Mouse (Mus musculus): ENCODE measurements around the gene Tmem150b. TPM values are rescaled to one million over a fixed set of nuclear protein-coding genes. Genes with fewer than 3 reads are reported as not detected.
A peak's percentile ranks its signal among the peaks of the same experiment; 100 is the strongest.

Gene Tmem150b
- polyA plus RNA-seq (2016; fragmentation: Nextera tagmentation; extraction: Ambion mirVana) = 0.08 TPM in 1 of 2 replicates, not detected in the other

GRCm38 (mm10) chr7:4725169-4725568 lies at the start of gene Tmem150b:
TSS of gene Tmem150b (minus strand) at chr7:4725249.
- Histone ChIP-seq H3K9me3 (replicated peaks) (peaks cover 3% of the 10 kb centered on the region; the same call in 1 of the 2 replicates), H3K27me3 (replicated peaks) (0 out of 2 replicates have a peak, but pooled peaks cover 6% of the 10 kb centered on the region), H3K4me3 (no peak within 1 kb of the TSS), H3K27ac (ENCODE audit: poor library complexity, severe bottlenecking) (no peak within 1 kb of the TSS), H3K4me1 (replicated peaks) (no peaks in the 10 kb centered on the region), H3K9ac (no peak within 1 kb of the TSS), H3K4me2 (no peak within 1 kb of the TSS), H3K36me3 (no peaks in the 10 kb centered on the region)
- WGBS = 57% methylated on average over 7 of the region's 7 CpGs
- no peak for ATAC-seq (ENCODE audit: insufficient number of reproducible peaks, low FRiP score)

- Histone ChIP-seq H3K9me3 (replicated peaks) (peaks cover 4% of the 10 kb centered on the region; the same call in 1 of the 2 replicates), H3K4me1 (replicated peaks) (no peaks in the 10 kb centered on the region), H3K27me3 (replicated peaks) (peaks cover 20% of the 10 kb centered on the region), H3K9ac (no peak within 1 kb of the TSS), H3K27ac (ENCODE audit: poor library complexity, severe bottlenecking) (no peak within 1 kb of the TSS), H3K4me2 (no peak within 1 kb of the TSS), H3K36me3 (no peaks in the 10 kb centered on the region), H3K4me3 (no peak within 1 kb of the TSS)
- ATAC-seq (ENCODE audit: insufficient number of reproducible peaks, low FRiP score) = no peak
- 68% methylated on average over 5 of the region's 5 CpGs for WGBS
Measured at GRCm38 (mm10) chr7:4771202-4771601, 46.2 kb upstream of the Tmem150b start, which contains the start of gene Fam71e2. TSS of gene Fam71e2 (minus strand) at chr7:4771302.

- no peaks in the 10 kb centered on the region for H3K9me3 ChIP-seq (replicated peaks)
- no peaks in the 10 kb centered on the region for H3K36me3 ChIP-seq
- 0 out of 2 replicates have a peak, but pooled peaks cover 3% of the 10 kb centered on the region for H3K27me3 ChIP-seq (replicated peaks)
- H3K4me2 ChIP-seq = no peak overlapping the region
- H3K4me3 ChIP-seq = no peak overlapping the region
- no peak overlapping the region for H3K9ac ChIP-seq
- 27% methylated on average over 4 of the region's 4 CpGs for WGBS
- H3K4me1 ChIP-seq (replicated peaks) = no peaks in the 10 kb centered on the region
- ATAC-seq (ENCODE audit: insufficient number of reproducible peaks, low FRiP score) = no peak
- no peak overlapping the region for H3K27ac ChIP-seq (ENCODE audit: poor library complexity, severe bottlenecking)
Measured at GRCm38 (mm10) chr7:4764946-4765710, 40.1 kb upstream of the Tmem150b start.

GRCm38 (mm10) chr7:4759670-4760069 lies 34.6 kb upstream of the Tmem150b start:
- H3K9me3 ChIP-seq (replicated peaks) = peaks cover 3% of the 10 kb centered on the region; the same call in 1 of the 2 replicates
- no peaks in the 10 kb centered on the region for H3K36me3 ChIP-seq
- H3K4me3 ChIP-seq = no peak overlapping the region
- no peak overlapping the region for H3K9ac ChIP-seq
- H3K27ac ChIP-seq (ENCODE audit: poor library complexity, severe bottlenecking) = no peak overlapping the region
- 42% methylated on average over 1 of the region's 1 CpGs for WGBS
- no peaks in the 10 kb centered on the region for H3K4me1 ChIP-seq (replicated peaks)
- no peak overlapping the region for H3K4me2 ChIP-seq
- H3K27me3 ChIP-seq (replicated peaks) = 0 out of 2 replicates have a peak, but pooled peaks cover 7% of the 10 kb centered on the region
- no peak for ATAC-seq (ENCODE audit: insufficient number of reproducible peaks, low FRiP score)

- Histone ChIP-seq H3K36me3 (no peaks in the 10 kb centered on the region; the same call in 1 of the 2 replicates), H3K9me3 (replicated peaks) (peaks cover 3% of the 10 kb centered on the region; the same call in 1 of the 2 replicates), H3K4me3 (peak within 1 kb of the TSS; percentile 50), H3K9ac (peak within 1 kb of the TSS; percentile 59), H3K4me1 (replicated peaks) (peaks cover 15% of the 10 kb centered on the region), H3K4me2 (peak within 1 kb of the TSS; percentile 71), H3K27me3 (replicated peaks) (no peaks in the 10 kb centered on the region), H3K27ac (ENCODE audit: poor library complexity, severe bottlenecking) (no peak within 1 kb of the TSS)
- WGBS = 3% methylated on average over 24 of the region's 24 CpGs
- ATAC-seq (ENCODE audit: insufficient number of reproducible peaks, low FRiP score) = peak; percentile 92
Measured at GRCm38 (mm10) chr7:4752821-4753570, 27.9 kb upstream of the Tmem150b start, which contains the start of gene Cox6b2. TSS of gene Cox6b2 (minus strand) at chr7:4753094.

- peaks cover 15% of the 10 kb centered on the region for H3K4me1 ChIP-seq (replicated peaks)
- peak overlapping the region; percentile 50 for H3K4me3 ChIP-seq
- H3K36me3 ChIP-seq = no peaks in the 10 kb centered on the region; the same call in 1 of the 2 replicates
- peak; percentile 88 for ATAC-seq (ENCODE audit: insufficient number of reproducible peaks, low FRiP score)
- 2% methylated on average over 30 of the region's 30 CpGs for WGBS
- H3K9ac ChIP-seq = peak overlapping the region; percentile 59; the same call in 1 of the 2 replicates
- peak overlapping the region; percentile 71 for H3K4me2 ChIP-seq
- no peaks in the 10 kb centered on the region for H3K27me3 ChIP-seq (replicated peaks)
- H3K27ac ChIP-seq (ENCODE audit: poor library complexity, severe bottlenecking) = no peak overlapping the region
- peaks cover 3% of the 10 kb centered on the region; the same call in 1 of the 2 replicates for H3K9me3 ChIP-seq (replicated peaks)
Measured at GRCm38 (mm10) chr7:4751971-4752820, 27.1 kb upstream of the Tmem150b start.

GRCm38 (mm10) chr7:4749169-4749568 lies 24.1 kb upstream of the Tmem150b start:
- H3K27ac ChIP-seq (ENCODE audit: poor library complexity, severe bottlenecking) = no peak overlapping the region

GRCm38 (mm10) chr7:4748321-4748720 lies 23.3 kb upstream of the Tmem150b start:
- H3K9me3 ChIP-seq (replicated peaks) = no peaks in the 10 kb centered on the region
- no peak overlapping the region for H3K4me2 ChIP-seq
- H3K4me1 ChIP-seq (replicated peaks) = peaks cover 21% of the 10 kb centered on the region
- no peaks in the 10 kb centered on the region for H3K27me3 ChIP-seq (replicated peaks)
- no peak for ATAC-seq (ENCODE audit: insufficient number of reproducible peaks, low FRiP score)
- H3K4me3 ChIP-seq = no peak overlapping the region
- 66% methylated on average over 4 of the region's 4 CpGs for WGBS
- H3K9ac ChIP-seq = no peak overlapping the region
- H3K36me3 ChIP-seq = peaks cover 35% of the 10 kb centered on the region
- no peak overlapping the region for H3K27ac ChIP-seq (ENCODE audit: poor library complexity, severe bottlenecking)

More at GRCm38 (mm10) chr7:4749169-4749568, 24.1 kb upstream of the Tmem150b start:
- H3K9ac ChIP-seq = no peak overlapping the region
- H3K9me3 ChIP-seq (replicated peaks) = no peaks in the 10 kb centered on the region
- peak; percentile 17; the same call in 1 of the 2 replicates for ATAC-seq (ENCODE audit: insufficient number of reproducible peaks, low FRiP score)
- peaks cover 22% of the 10 kb centered on the region for H3K4me1 ChIP-seq (replicated peaks)
- H3K36me3 ChIP-seq = peaks cover 29% of the 10 kb centered on the region
- 51% methylated on average over 2 of the region's 2 CpGs for WGBS
- H3K4me3 ChIP-seq = no peak overlapping the region
- no peaks in the 10 kb centered on the region for H3K27me3 ChIP-seq (replicated peaks)
- no peak overlapping the region for H3K4me2 ChIP-seq

- no peak overlapping the region for H3K4me2 ChIP-seq
- H3K9ac ChIP-seq = no peak overlapping the region
- peak; percentile 9; the same call in 1 of the 2 replicates for ATAC-seq (ENCODE audit: insufficient number of reproducible peaks, low FRiP score)
- no peaks in the 10 kb centered on the region for H3K27me3 ChIP-seq (replicated peaks)
- H3K4me1 ChIP-seq (replicated peaks) = peaks cover 27% of the 10 kb centered on the region
- WGBS = 54% methylated on average over 9 of the region's 9 CpGs
- H3K9me3 ChIP-seq (replicated peaks) = no peaks in the 10 kb centered on the region
- H3K4me3 ChIP-seq = no peak overlapping the region
- peaks cover 45% of the 10 kb centered on the region for H3K36me3 ChIP-seq
- no peak overlapping the region for H3K27ac ChIP-seq (ENCODE audit: poor library complexity, severe bottlenecking)
Measured at GRCm38 (mm10) chr7:4747156-4747899, 22.3 kb upstream of the Tmem150b start.
